Mouse (Mus musculus) embryonic facial prominence, embryonic 11.5 days (tissue): Measurements from ENCODE around the gene Ucp3. TPM values are rescaled to one million over a fixed set of nuclear protein-coding genes. Genes with fewer than 3 reads are reported as not detected.

Experiments used
- ATAC-seq: fragments of 200-750 bp; cut with Nextera tagmentation; replicated peaks from 2 replicates; pipeline ENCODE4 v1.8.0; 2017; ENCODE audit warnings: low read depth; ENCODE audit not compliant: insufficient number of reproducible peaks, low FRiP score, low TSS enrichment
- DNase-seq: peaks from one replicate; pipeline ENCODE4 v3.0.0-alpha.2; 2015; ENCODE audit warnings: low spot score
- H3K27ac ChIP-seq: fragments of 300-500 bp; sonication (generic); replicated peaks from 2 replicates; pipeline ENCODE4 v1.5.1; 2014; ENCODE audit warnings: mild to moderate bottlenecking, low read depth, low read length, control low read depth
- H3K27me3 ChIP-seq: fragments of 300-500 bp; sonication (generic); 2 replicates; pipeline ENCODE4 v1.6.1; 2014; ENCODE audit warnings: mild to moderate bottlenecking, low read length, moderate library complexity, mixed read lengths; ENCODE audit not compliant: control insufficient read depth, insufficient read depth
- H3K36me3 ChIP-seq: fragments of 300-500 bp; sonication (generic); replicated peaks from 2 replicates; pipeline ENCODE4 v1.6.1; 2014; ENCODE audit warnings: low read depth, mild to moderate bottlenecking, low read length, moderate library complexity, mixed read lengths; ENCODE audit not compliant: control insufficient read depth, insufficient read depth
- H3K4me1 ChIP-seq: fragments of 300-500 bp; sonication (generic); 2 replicates; pipeline ENCODE4 v1.6.1; 2014; ENCODE audit warnings: low read length, mixed read lengths; ENCODE audit not compliant: control insufficient read depth, insufficient read depth
- H3K4me2 ChIP-seq: fragments of 300-500 bp; sonication (generic); 2 replicates; pipeline ENCODE4 v1.6.1; 2014; ENCODE audit warnings: low read depth, mild to moderate bottlenecking, control low read depth, low read length, moderate library complexity
- H3K4me3 ChIP-seq: fragments of 300-500 bp; sonication (generic); 2 replicates; pipeline ENCODE4 v1.5.1; 2014; ENCODE audit warnings: low read depth, low read length, control low read depth
- H3K9ac ChIP-seq: fragments of 300-500 bp; sonication (generic); replicated peaks from 2 replicates; pipeline ENCODE4 v1.6.1; 2014; ENCODE audit warnings: mild to moderate bottlenecking, control low read depth, low read length
- H3K9me3 ChIP-seq: fragments of 300-500 bp; sonication (generic); replicated peaks from 2 replicates; pipeline ENCODE4 v1.6.1; 2016; ENCODE audit warnings: mild to moderate bottlenecking, low read length, inconsistent platforms, mixed read lengths; ENCODE audit not compliant: control insufficient read depth
- WGBS: fragments of 180-500 bp; shearing (Covaris S2); extraction: QIAGEN DNeasy Blood & Tissue Kit; methylation state at CpG from one replicate; pipeline ENCODE4 v1.1.7; 2014; 5-methylcytosine and 5-hydroxymethylcytosine counted together
- polyA plus RNA-seq: library from polyadenylated mRNA; unstranded; fragments of >200 nt; fragmentation: Nextera tagmentation; extraction: Ambion mirVana; gene quantifications from 2 replicates; pipeline ENCODE4 v1.2.1, GENCODE M21; 2014

Ucp3 gene
- polyA plus RNA-seq, 1 experiment from 2014 or later: not detected

DNA sequence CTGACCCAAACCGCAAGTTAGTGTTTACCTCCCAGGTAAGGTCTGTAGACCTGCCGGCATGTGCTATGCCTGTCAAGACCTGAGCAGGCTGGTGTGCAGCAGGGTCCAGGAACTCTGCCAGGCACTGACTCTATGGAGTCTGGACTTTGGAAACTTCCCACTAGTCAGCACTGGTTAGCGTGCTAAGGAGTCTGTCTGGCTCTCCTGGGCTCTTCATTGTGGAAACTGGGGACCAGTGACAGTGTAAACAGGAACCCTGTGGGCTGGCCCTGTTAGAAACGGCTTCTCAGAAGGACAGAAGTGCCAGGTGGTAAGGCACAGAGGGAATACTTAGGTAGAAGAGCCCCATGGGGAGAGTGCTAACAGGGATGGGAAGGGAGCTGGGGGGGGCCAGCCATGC lies 7.5 kb upstream of the Ucp3 start:
- no peak overlapping the region; the same call in 1 of the 2 replicates for H3K27ac ChIP-seq
- no peak overlapping the region for H3K4me3 ChIP-seq
- H3K9me3 ChIP-seq: no peaks in the 10 kb centered on the region
- no peak overlapping the region for H3K4me2 ChIP-seq
- no peaks in the 10 kb centered on the region for H3K4me1 ChIP-seq
- no peaks in the 10 kb centered on the region for H3K27me3 ChIP-seq
- 0 out of 2 replicates have a peak overlapping the region, but pooled peaks have one; percentile 28 for H3K9ac ChIP-seq
- no peaks in the 10 kb centered on the region; the same call in 1 of the 2 replicates for H3K36me3 ChIP-seq
- DNase-seq (no peak), ATAC-seq (no peak; the same call in 1 of the 2 replicates)
- 77% methylated on average over 4 of the region's 4 CpGs for WGBS

- Histone ChIP-seq H3K27ac (peak overlapping the region; percentile 61; the same call in 1 of the 2 replicates), H3K9me3 (no peaks in the 10 kb centered on the region), H3K4me1 (no peaks in the 10 kb centered on the region), H3K4me2 (no peak overlapping the region), H3K27me3 (no peaks in the 10 kb centered on the region), H3K36me3 (no peaks in the 10 kb centered on the region; the same call in 1 of the 2 replicates), H3K9ac (0 out of 2 replicates have a peak overlapping the region, but pooled peaks have one; percentile 28), H3K4me3 (no peak overlapping the region)
- ATAC-seq (no peak), DNase-seq (no peak)
- WGBS: 77% methylated on average over 5 of the region's 5 CpGs
Measured at GRCm38 (mm10) chr7:100465656-100466309, 7.0 kb upstream of the Ucp3 start.

- no peak overlapping the region for H3K4me3 ChIP-seq
- H3K4me1 ChIP-seq: no peaks in the 10 kb centered on the region
- no peaks in the 10 kb centered on the region for H3K27me3 ChIP-seq
- ATAC-seq (0 out of 2 replicates have a peak, but pooled peaks have one; percentile 50), DNase-seq (no peak)
- H3K36me3 ChIP-seq: no peaks in the 10 kb centered on the region; the same call in 1 of the 2 replicates
- no peaks in the 10 kb centered on the region for H3K9me3 ChIP-seq
- H3K27ac ChIP-seq: peak overlapping the region; percentile 32; the same call in 1 of the 2 replicates
- H3K9ac ChIP-seq: no peak overlapping the region
- WGBS: 88% methylated on average over 11 of the region's 11 CpGs
- no peak overlapping the region for H3K4me2 ChIP-seq
Measured at GRCm38 (mm10) chr7:100466781-100467510, 5.8 kb upstream of the Ucp3 start.

DNA sequence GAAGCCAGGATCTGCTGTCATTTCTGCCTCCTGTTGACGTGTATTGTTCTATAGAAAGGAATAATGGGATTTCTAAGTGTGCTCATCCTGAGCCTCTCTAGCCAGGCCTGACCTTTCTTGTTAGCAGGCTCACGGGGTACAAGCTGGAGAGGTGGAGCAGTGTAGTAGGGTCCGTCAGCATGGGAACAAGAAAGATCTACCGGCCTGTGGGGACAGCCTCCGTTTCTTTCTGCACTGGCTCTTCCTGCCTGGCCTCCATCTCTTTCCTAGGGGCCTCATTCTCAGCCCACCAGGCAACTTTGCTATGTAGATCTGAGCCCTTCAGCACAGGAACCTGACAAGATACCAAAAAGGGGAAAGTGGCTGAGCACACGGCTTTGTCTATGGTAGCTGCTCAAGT lies 4.0 kb upstream of the Ucp3 start:
- H3K9ac ChIP-seq: no peak overlapping the region
- H3K4me1 ChIP-seq: no peaks in the 10 kb centered on the region
- H3K27ac ChIP-seq: no peak overlapping the region
- WGBS: 83% methylated on average over 6 of the region's 6 CpGs
- no peaks in the 10 kb centered on the region for H3K27me3 ChIP-seq
- ATAC-seq (no peak), DNase-seq (no peak)
- no peak overlapping the region for H3K4me2 ChIP-seq
- H3K9me3 ChIP-seq: no peaks in the 10 kb centered on the region
- H3K36me3 ChIP-seq: no peaks in the 10 kb centered on the region; the same call in 1 of the 2 replicates
- H3K4me3 ChIP-seq: no peak overlapping the region

DNA sequence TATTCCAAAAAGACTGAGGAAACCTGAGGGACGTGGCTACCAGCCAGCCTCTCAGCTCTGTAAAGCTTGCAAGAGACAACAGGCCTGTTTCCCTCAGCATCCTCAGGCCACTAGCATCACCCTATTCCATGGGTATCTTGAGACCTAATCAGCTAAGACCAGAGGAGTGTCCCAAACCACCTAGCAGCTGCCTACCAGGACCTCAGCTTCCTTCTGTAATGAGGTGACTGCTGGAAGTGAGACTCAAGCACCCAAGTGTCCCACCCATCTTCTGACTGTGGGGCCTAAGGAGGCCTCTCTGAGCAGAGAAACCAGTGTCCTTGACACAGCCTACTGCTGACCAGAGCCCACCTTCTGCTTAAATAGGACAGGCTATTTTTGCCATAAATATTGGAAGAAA lies 3.3 kb upstream of the Ucp3 start:
- H3K4me1 ChIP-seq: no peaks in the 10 kb centered on the region
- no peak overlapping the region for H3K4me2 ChIP-seq
- no peak overlapping the region for H3K27ac ChIP-seq
- no peaks in the 10 kb centered on the region for H3K27me3 ChIP-seq
- DNase-seq: no peak
- H3K9ac ChIP-seq: no peak overlapping the region
- 88% methylated on average over 1 of the region's 1 CpGs for WGBS
- H3K36me3 ChIP-seq: no peaks in the 10 kb centered on the region
- no peaks in the 10 kb centered on the region for H3K9me3 ChIP-seq
- no peak overlapping the region for H3K4me3 ChIP-seq
- ATAC-seq: no peak

GRCm38 (mm10) chr7:100470796-100471406 lies 1.9 kb upstream of the Ucp3 start:
- Histone ChIP-seq H3K4me2 (no peak overlapping the region), H3K4me3 (no peak overlapping the region), H3K27me3 (no peaks in the 10 kb centered on the region), H3K36me3 (no peaks in the 10 kb centered on the region), H3K9me3 (no peaks in the 10 kb centered on the region), H3K9ac (no peak overlapping the region), H3K27ac (no peak overlapping the region), H3K4me1 (no peaks in the 10 kb centered on the region)
- ATAC-seq (no peak), DNase-seq (no peak)
- 93% methylated on average over 11 of the region's 11 CpGs for WGBS

DNA sequence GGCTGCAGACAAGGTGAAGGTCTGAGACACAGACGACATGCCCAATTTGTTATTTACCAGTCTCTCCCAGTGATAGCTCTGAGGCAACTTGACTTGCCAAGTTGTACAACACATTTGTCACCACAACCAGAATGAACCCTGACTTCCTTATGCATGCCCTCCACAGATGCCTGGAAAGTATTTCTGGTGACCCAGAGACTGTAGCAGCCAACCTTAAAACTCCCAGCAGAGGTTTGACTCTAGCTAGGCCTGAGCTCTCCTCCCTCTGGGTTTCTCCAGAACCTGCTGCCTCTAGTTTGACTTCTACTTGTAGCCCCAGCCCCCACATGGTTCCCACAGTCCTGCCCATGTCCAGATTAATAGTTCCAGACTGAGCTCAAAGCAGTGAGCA lies 1.4 kb upstream of the Ucp3 start:
- H3K4me2 ChIP-seq: no peak overlapping the region
- DNase-seq (no peak), ATAC-seq (no peak)
- H3K27me3 ChIP-seq: no peaks in the 10 kb centered on the region
- H3K36me3 ChIP-seq: no peaks in the 10 kb centered on the region
- H3K4me3 ChIP-seq: no peak overlapping the region
- H3K4me1 ChIP-seq: no peaks in the 10 kb centered on the region
- no peaks in the 10 kb centered on the region for H3K9me3 ChIP-seq
- H3K9ac ChIP-seq: no peak overlapping the region
- 93% methylated on average over 1 of the region's 1 CpGs for WGBS
- H3K27ac ChIP-seq: no peak overlapping the region
